Mouse (Mus musculus): ENCODE data around the gene Batf. TPM values are rescaled to one million over a fixed set of nuclear protein-coding genes. Genes with fewer than 3 reads are reported as not detected.
A peak's percentile ranks its signal among the peaks of the same experiment; 100 is the strongest.
"Not testable (repeated sequence)": the region's sequence is repeated elsewhere in the genome, so short reads cannot be mapped to it uniquely, and the experiment has no call there.

Batf gene
- polyA plus RNA-seq, 1 experiment from 2014 or later: 1.5 TPM

DNA sequence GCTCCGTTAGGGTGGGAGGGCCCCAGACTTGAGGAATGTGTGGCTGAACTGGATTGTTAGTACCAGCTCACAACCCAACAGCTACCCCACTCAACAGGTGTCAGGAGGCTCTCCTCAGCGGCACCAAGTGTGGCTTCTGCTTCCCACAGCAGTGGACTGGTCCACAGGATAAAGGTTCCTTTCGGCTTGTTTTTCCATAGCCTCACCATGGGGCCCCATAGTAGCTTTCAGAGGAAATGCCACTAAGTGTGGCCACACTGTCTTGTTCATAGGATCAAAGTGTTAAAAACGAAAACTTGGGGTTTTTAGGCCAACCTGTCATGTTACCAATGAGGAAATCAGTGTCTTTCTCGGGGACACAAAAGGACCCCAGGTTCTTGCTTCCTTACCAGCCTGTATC lies 10.0 kb downstream of the Batf start:
- Histone ChIP-seq H3K27ac (ENCODE audit: low read depth, low read length) (no peak overlapping the region), H3K36me3 (ENCODE audit: control insufficient read depth, insufficient read depth, low read length) (no peaks in the 10 kb centered on the region), H3K4me3 (ENCODE audit: low read depth, low read length) (no peak overlapping the region), H3K9ac (ENCODE audit: low read length) (no peak overlapping the region), H3K9me3 (ENCODE audit: control insufficient read depth, low read length) (no peaks in the 10 kb centered on the region), H3K27me3 (ENCODE audit: control insufficient read depth, insufficient read depth, low read length) (no peaks in the 10 kb centered on the region), H3K4me1 (ENCODE audit: control insufficient read depth, insufficient read depth, low read length) (no peaks in the 10 kb centered on the region), H3K4me2 (ENCODE audit: low read depth) (no peak overlapping the region)
- DNase-seq (ENCODE audit: low spot score) (no peak), ATAC-seq (ENCODE audit: insufficient read depth, low FRiP score, low TSS enrichment) (no peak)
- 82% methylated on average over 5 of the region's 5 CpGs for WGBS

GRCm38 (mm10) chr12:85698179-85698578 lies 11.7 kb downstream of the Batf start:
- ATAC-seq (ENCODE audit: insufficient read depth, low FRiP score, low TSS enrichment); DNase-seq (ENCODE audit: low spot score): not testable (repeated sequence)
- WGBS: 33% methylated on average over 11 of the region's 37 CpGs

DNA sequence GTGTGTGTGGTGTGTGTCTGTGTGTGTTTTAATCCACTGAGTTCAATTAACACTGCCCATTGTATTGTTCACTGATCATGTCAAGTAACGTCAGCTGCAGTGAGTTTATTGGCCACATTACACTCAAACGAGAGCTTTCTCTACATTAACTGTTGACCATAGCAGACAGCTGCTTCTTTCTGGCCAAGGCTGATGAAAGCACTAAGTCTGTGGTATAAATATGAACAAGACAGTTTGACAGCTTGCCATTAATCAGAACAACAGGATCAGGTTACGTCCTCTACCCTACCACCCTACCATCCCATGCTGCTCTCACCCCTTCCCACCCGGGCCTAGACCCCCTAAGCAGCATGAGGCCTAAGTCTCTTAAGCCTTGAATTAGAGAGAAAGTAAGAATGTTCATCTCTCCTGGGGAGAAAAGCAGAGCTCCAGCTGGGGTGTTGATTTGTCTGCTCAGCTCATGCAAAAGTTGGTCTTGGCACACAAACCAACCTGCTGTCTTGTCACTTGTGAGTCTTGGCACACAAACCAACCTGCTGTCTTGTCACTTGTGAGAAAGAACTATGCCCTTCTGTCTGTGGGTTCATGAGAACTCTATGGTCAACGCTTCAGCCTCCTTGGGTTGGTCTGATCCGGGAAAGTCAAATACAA lies 13.8 kb downstream of the Batf start:
- no peak for DNase-seq (ENCODE audit: low spot score)
- 70% methylated on average over 6 of the region's 6 CpGs for WGBS
- H3K4me3 ChIP-seq (ENCODE audit: low read depth, low read length): no peak overlapping the region
- no peaks in the 10 kb centered on the region for H3K36me3 ChIP-seq (ENCODE audit: control insufficient read depth, insufficient read depth, low read length)
- H3K4me1 ChIP-seq (ENCODE audit: control insufficient read depth, insufficient read depth, low read length): no peaks in the 10 kb centered on the region
- no peak overlapping the region for H3K4me2 ChIP-seq (ENCODE audit: low read depth)
- H3K9ac ChIP-seq (ENCODE audit: low read length): no peak overlapping the region
- ATAC-seq (ENCODE audit: insufficient read depth, low FRiP score, low TSS enrichment): no peak
- no peaks in the 10 kb centered on the region for H3K9me3 ChIP-seq (ENCODE audit: control insufficient read depth, low read length)
- H3K27ac ChIP-seq (ENCODE audit: low read depth, low read length): no peak overlapping the region
- no peaks in the 10 kb centered on the region for H3K27me3 ChIP-seq (ENCODE audit: control insufficient read depth, insufficient read depth, low read length)

More at GRCm38 (mm10) chr12:85698179-85698578, 11.7 kb downstream of the Batf start:
- not testable (repeated sequence) for H3K4me3 ChIP-seq (ENCODE audit: low read depth, low read length); H3K4me1 ChIP-seq (ENCODE audit: control insufficient read depth, insufficient read depth, low read length); H3K27ac ChIP-seq (ENCODE audit: low read depth, low read length); H3K27me3 ChIP-seq (ENCODE audit: control insufficient read depth, insufficient read depth, low read length); H3K36me3 ChIP-seq (ENCODE audit: control insufficient read depth, insufficient read depth, low read length); H3K9ac ChIP-seq (ENCODE audit: low read length); H3K9me3 ChIP-seq (ENCODE audit: control insufficient read depth, low read length)
- H3K4me2 ChIP-seq (ENCODE audit: low read depth): peak overlapping the region; percentile 26; the same call in 1 of the 2 replicates

- ATAC-seq (ENCODE audit: insufficient read depth, low FRiP score, low TSS enrichment) (no peak), DNase-seq (ENCODE audit: low spot score) (no peak)
- Histone ChIP-seq H3K9ac (ENCODE audit: low read length) (no peak overlapping the region), H3K36me3 (ENCODE audit: control insufficient read depth, insufficient read depth, low read length) (no peaks in the 10 kb centered on the region), H3K27me3 (ENCODE audit: control insufficient read depth, insufficient read depth, low read length) (no peaks in the 10 kb centered on the region), H3K9me3 (ENCODE audit: control insufficient read depth, low read length) (no peaks in the 10 kb centered on the region), H3K27ac (ENCODE audit: low read depth, low read length) (no peak overlapping the region), H3K4me3 (ENCODE audit: low read depth, low read length) (no peak overlapping the region), H3K4me2 (ENCODE audit: low read depth) (no peak overlapping the region), H3K4me1 (ENCODE audit: control insufficient read depth, insufficient read depth, low read length) (no peaks in the 10 kb centered on the region)
- WGBS: 84% methylated on average over 7 of the region's 7 CpGs
Measured at GRCm38 (mm10) chr12:85700842-85701223, 14.4 kb downstream of the Batf start.

GRCm38 (mm10) chr12:85702166-85703055 lies 15.9 kb downstream of the Batf start:
- no peaks in the 10 kb centered on the region for H3K4me1 ChIP-seq (ENCODE audit: control insufficient read depth, insufficient read depth, low read length)
- H3K9ac ChIP-seq (ENCODE audit: low read length): no peak overlapping the region
- no peak overlapping the region for H3K4me3 ChIP-seq (ENCODE audit: low read depth, low read length)
- no peaks in the 10 kb centered on the region for H3K27me3 ChIP-seq (ENCODE audit: control insufficient read depth, insufficient read depth, low read length)
- no peak overlapping the region for H3K27ac ChIP-seq (ENCODE audit: low read depth, low read length)
- H3K4me2 ChIP-seq (ENCODE audit: low read depth): no peak overlapping the region
- H3K9me3 ChIP-seq (ENCODE audit: control insufficient read depth, low read length): no peaks in the 10 kb centered on the region
- 76% methylated on average over 15 of the region's 15 CpGs for WGBS
- DNase-seq (ENCODE audit: low spot score) (no peak), ATAC-seq (ENCODE audit: insufficient read depth, low FRiP score, low TSS enrichment) (no peak)
- H3K36me3 ChIP-seq (ENCODE audit: control insufficient read depth, insufficient read depth, low read length): no peaks in the 10 kb centered on the region

- Histone ChIP-seq H3K4me3 (ENCODE audit: low read depth, low read length) (no peak overlapping the region), H3K9ac (ENCODE audit: low read length) (no peak overlapping the region), H3K4me2 (ENCODE audit: low read depth) (no peak overlapping the region), H3K9me3 (ENCODE audit: control insufficient read depth, low read length) (no peaks in the 10 kb centered on the region), H3K27ac (ENCODE audit: low read depth, low read length) (no peak overlapping the region), H3K4me1 (ENCODE audit: control insufficient read depth, insufficient read depth, low read length) (no peaks in the 10 kb centered on the region), H3K27me3 (ENCODE audit: control insufficient read depth, insufficient read depth, low read length) (no peaks in the 10 kb centered on the region), H3K36me3 (ENCODE audit: control insufficient read depth, insufficient read depth, low read length) (no peaks in the 10 kb centered on the region)
- 83% methylated on average over 3 of the region's 3 CpGs for WGBS
- DNase-seq (ENCODE audit: low spot score): no peak
- no peak for ATAC-seq (ENCODE audit: insufficient read depth, low FRiP score, low TSS enrichment)
Measured at GRCm38 (mm10) chr12:85703507-85703906, 17.0 kb downstream of the Batf start.

DNA sequence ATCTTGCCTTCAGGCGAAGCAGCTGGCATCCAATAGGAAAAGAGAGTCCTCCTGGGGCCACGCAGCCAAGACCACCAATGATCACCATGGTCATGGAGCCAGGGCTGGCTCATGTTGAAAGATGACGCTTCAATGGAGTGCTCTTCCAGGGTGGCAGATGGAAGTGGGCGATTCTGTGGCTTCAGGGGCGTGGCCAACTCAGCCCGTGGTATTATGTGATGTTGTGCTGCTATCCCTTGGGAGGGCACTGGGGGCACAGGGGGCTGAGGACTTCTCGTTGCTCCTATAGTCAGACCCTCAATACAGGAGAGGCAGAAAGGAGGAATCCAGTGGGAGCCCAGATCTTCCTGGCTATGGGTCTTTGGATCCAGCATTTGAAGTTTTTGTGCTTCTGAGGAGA lies 18.1 kb downstream of the Batf start:
- Histone ChIP-seq H3K4me3 (ENCODE audit: low read depth, low read length) (no peak overlapping the region), H3K9ac (ENCODE audit: low read length) (no peak overlapping the region), H3K27me3 (ENCODE audit: control insufficient read depth, insufficient read depth, low read length) (no peaks in the 10 kb centered on the region), H3K4me1 (ENCODE audit: control insufficient read depth, insufficient read depth, low read length) (no peaks in the 10 kb centered on the region), H3K9me3 (ENCODE audit: control insufficient read depth, low read length) (no peaks in the 10 kb centered on the region), H3K36me3 (ENCODE audit: control insufficient read depth, insufficient read depth, low read length) (no peaks in the 10 kb centered on the region), H3K4me2 (ENCODE audit: low read depth) (no peak overlapping the region), H3K27ac (ENCODE audit: low read depth, low read length) (no peak overlapping the region)
- no peak for ATAC-seq (ENCODE audit: insufficient read depth, low FRiP score, low TSS enrichment)
- WGBS: 66% methylated on average over 7 of the region's 7 CpGs
- DNase-seq (ENCODE audit: low spot score): no peak

DNA sequence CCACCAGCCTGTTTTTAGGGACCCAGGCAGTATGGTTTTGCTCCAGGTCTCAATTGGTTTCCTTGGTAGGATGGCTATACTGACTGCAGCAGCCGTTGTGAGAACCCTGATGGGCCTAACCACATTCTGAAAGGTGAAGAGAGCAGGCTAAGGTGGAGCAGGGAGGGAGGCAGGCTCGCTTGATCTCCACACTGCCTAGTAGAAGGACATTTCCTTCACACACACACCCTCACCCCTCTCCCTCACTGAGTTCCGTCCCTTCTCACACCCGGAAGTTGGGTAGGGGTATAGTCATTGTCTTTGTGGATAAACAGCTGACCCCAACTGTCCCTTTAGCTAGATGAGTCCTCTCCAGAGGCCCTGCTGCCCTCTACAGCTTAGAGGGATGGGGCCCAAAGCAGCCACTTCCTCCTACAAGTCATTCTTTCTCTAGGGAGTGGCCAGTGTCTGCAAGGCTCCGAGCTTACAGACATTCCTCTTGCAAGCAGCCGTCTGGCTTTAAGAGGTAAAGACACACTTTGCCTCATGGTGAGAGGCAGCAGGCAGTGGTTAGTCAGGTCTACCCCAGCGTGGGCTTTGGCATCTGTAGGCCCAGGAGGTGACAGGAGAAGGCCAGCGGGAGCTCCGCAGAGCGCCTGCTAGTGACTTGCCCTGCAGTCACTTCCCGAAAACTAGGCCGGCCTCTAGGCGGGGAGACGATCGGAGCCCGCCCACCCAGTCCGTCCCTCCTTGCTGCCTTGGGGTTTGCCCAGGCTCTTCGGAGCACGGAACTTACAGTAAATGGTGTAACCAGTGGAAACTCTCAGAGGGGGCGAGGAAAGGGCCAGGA lies 18.7 kb downstream of the Batf start:
- Histone ChIP-seq H3K27ac (ENCODE audit: low read depth, low read length) (no peak overlapping the region), H3K4me3 (ENCODE audit: low read depth, low read length) (peak overlapping the region; percentile 32), H3K9ac (ENCODE audit: low read length) (peak overlapping the region; percentile 49), H3K9me3 (ENCODE audit: control insufficient read depth, low read length) (no peaks in the 10 kb centered on the region), H3K36me3 (ENCODE audit: control insufficient read depth, insufficient read depth, low read length) (no peaks in the 10 kb centered on the region), H3K27me3 (ENCODE audit: control insufficient read depth, insufficient read depth, low read length) (no peaks in the 10 kb centered on the region), H3K4me1 (ENCODE audit: control insufficient read depth, insufficient read depth, low read length) (no peaks in the 10 kb centered on the region), H3K4me2 (ENCODE audit: low read depth) (peak overlapping the region; percentile 51)
- DNase-seq (ENCODE audit: low spot score) (peak; percentile 66), ATAC-seq (ENCODE audit: insufficient read depth, low FRiP score, low TSS enrichment) (no peak)
- 11% methylated on average over 20 of the region's 20 CpGs for WGBS

Measured in neural tube, embryonic 11.5 days (tissue).